Mouse (Mus musculus) hindbrain, embryonic 13.5 days (tissue): ENCODE data around the gene Hdac9. TPM values are rescaled to one million over a fixed set of nuclear protein-coding genes. Genes with fewer than 3 reads are reported as not detected.

Experiments
- ATAC-seq: fragments of 200-750 bp; cut with Nextera tagmentation; 2 replicates; pipeline ENCODE4 v1.8.0; 2017; ENCODE audit warnings: moderate TSS enrichment; ENCODE audit not compliant: low FRiP score
- H3K27ac ChIP-seq: fragments of 300-500 bp; sonication (generic); 2 replicates; pipeline ENCODE4 v1.5.1; 2015; ENCODE audit warnings: inconsistent platforms, mild to moderate bottlenecking, moderate library complexity
- H3K27me3 ChIP-seq: fragments of 300-500 bp; sonication (generic); 2 replicates; pipeline ENCODE4 v1.6.1; 2015; ENCODE audit warnings: mild to moderate bottlenecking, inconsistent platforms
- H3K36me3 ChIP-seq: fragments of 300-500 bp; sonication (generic); 2 replicates; pipeline ENCODE4 v1.6.1; 2015; ENCODE audit warnings: mild to moderate bottlenecking, inconsistent platforms
- H3K4me1 ChIP-seq: fragments of 300-500 bp; sonication (generic); replicated peaks from 2 replicates; pipeline ENCODE4 v1.6.1; 2015; ENCODE audit warnings: inconsistent platforms
- H3K4me2 ChIP-seq: fragments of 300-500 bp; sonication (generic); 2 replicates; pipeline ENCODE4 v1.6.1; 2015; ENCODE audit warnings: inconsistent platforms, mild to moderate bottlenecking, moderate library complexity
- H3K4me3 ChIP-seq: fragments of 300-500 bp; sonication (generic); 2 replicates; pipeline ENCODE4 v1.5.1; 2015; ENCODE audit warnings: mild to moderate bottlenecking, inconsistent platforms
- H3K9ac ChIP-seq: fragments of 300-500 bp; sonication (generic); 2 replicates; pipeline ENCODE4 v1.6.1; 2015; ENCODE audit warnings: mild to moderate bottlenecking, inconsistent platforms
- H3K9me3 ChIP-seq: fragments of 300-500 bp; sonication (generic); 2 replicates; pipeline ENCODE4 v1.6.1; 2016; ENCODE audit warnings: inconsistent platforms
- WGBS: fragments of 180-500 bp; shearing (Covaris S2); methylation state at CpG from one replicate; pipeline ENCODE4 v1.1.7; 2015; 5-methylcytosine and 5-hydroxymethylcytosine counted together
- polyA plus RNA-seq: library from polyadenylated mRNA; unstranded; fragments of >200 nt; fragmentation: Nextera tagmentation; extraction: Ambion mirVana; gene quantifications from 2 replicates; pipeline ENCODE4 v1.2.1, GENCODE M21; 2015

Hdac9 gene
- polyA plus RNA-seq, 1 experiment from 2014 or later: 9.8 TPM

GRCm38 (mm10) chr12:34338886-34339285 is 578.0 kb downstream of the Hdac9 start:
- WGBS: 88% methylated on average over 4 of the region's 4 CpGs

GRCm38 (mm10) chr12:34334455-34335084 is 582.3 kb downstream of the Hdac9 start:
- H3K9me3 ChIP-seq: no peaks in the 10 kb centered on the region
- no peaks in the 10 kb centered on the region for H3K27me3 ChIP-seq
- H3K4me1 ChIP-seq: no peaks in the 10 kb centered on the region
- no peak overlapping the region for H3K4me2 ChIP-seq
- H3K36me3 ChIP-seq: no peaks in the 10 kb centered on the region
- WGBS: 80% methylated on average over 4 of the region's 4 CpGs
- ATAC-seq: no peak
- H3K9ac ChIP-seq: no peak overlapping the region
- no peak overlapping the region for H3K4me3 ChIP-seq
- no peak overlapping the region for H3K27ac ChIP-seq

More at GRCm38 (mm10) chr12:34338886-34339285, 578.0 kb downstream of the Hdac9 start:
- Histone ChIP-seq H3K4me2 (no peak overlapping the region), H3K27me3 (no peaks in the 10 kb centered on the region), H3K27ac (no peak overlapping the region), H3K9me3 (no peaks in the 10 kb centered on the region), H3K9ac (no peak overlapping the region), H3K4me1 (no peaks in the 10 kb centered on the region), H3K36me3 (no peaks in the 10 kb centered on the region), H3K4me3 (no peak overlapping the region)
- ATAC-seq: no peak

- no peak overlapping the region for H3K9ac ChIP-seq
- H3K4me2 ChIP-seq: no peak overlapping the region
- ATAC-seq: no peak
- no peaks in the 10 kb centered on the region for H3K4me1 ChIP-seq
- WGBS: 69% methylated on average over 4 of the region's 4 CpGs
- H3K9me3 ChIP-seq: no peaks in the 10 kb centered on the region
- no peak overlapping the region for H3K27ac ChIP-seq
- no peak overlapping the region for H3K4me3 ChIP-seq
- no peaks in the 10 kb centered on the region for H3K36me3 ChIP-seq
- H3K27me3 ChIP-seq: no peaks in the 10 kb centered on the region
These were observed 584.0 kb downstream of the Hdac9 start for GRCm38 (mm10) chr12:34332884-34333283.

- Histone ChIP-seq H3K9ac (no peak overlapping the region), H3K4me3 (no peak overlapping the region), H3K36me3 (no peaks in the 10 kb centered on the region), H3K9me3 (no peaks in the 10 kb centered on the region), H3K4me1 (no peaks in the 10 kb centered on the region), H3K27me3 (no peaks in the 10 kb centered on the region), H3K27ac (no peak overlapping the region), H3K4me2 (no peak overlapping the region)
- no peak for ATAC-seq
- 92% methylated on average over 1 of the region's 1 CpGs for WGBS
These were observed 589.8 kb downstream of the Hdac9 start for GRCm38 (mm10) chr12:34327111-34327510.

GRCm38 (mm10) chr12:34312113-34312719 is 604.7 kb downstream of the Hdac9 start:
- no peaks in the 10 kb centered on the region for H3K27me3 ChIP-seq
- no peak for ATAC-seq
- H3K9ac ChIP-seq: no peak overlapping the region
- H3K4me3 ChIP-seq: no peak overlapping the region
- H3K27ac ChIP-seq: no peak overlapping the region
- H3K4me2 ChIP-seq: no peak overlapping the region
- 88% methylated on average over 15 of the region's 15 CpGs for WGBS
- H3K4me1 ChIP-seq: no peaks in the 10 kb centered on the region
- H3K36me3 ChIP-seq: no peaks in the 10 kb centered on the region
- no peaks in the 10 kb centered on the region for H3K9me3 ChIP-seq

- H3K36me3 ChIP-seq: no peaks in the 10 kb centered on the region
- H3K4me1 ChIP-seq: no peaks in the 10 kb centered on the region
- ATAC-seq: no peak
- no peak overlapping the region for H3K4me3 ChIP-seq
- no peak overlapping the region for H3K4me2 ChIP-seq
- no peaks in the 10 kb centered on the region for H3K27me3 ChIP-seq
- no peak overlapping the region for H3K9ac ChIP-seq
- 34% methylated on average over 3 of the region's 3 CpGs for whole genome bisulfite sequencing
- no peaks in the 10 kb centered on the region for H3K9me3 ChIP-seq
- H3K27ac ChIP-seq: no peak overlapping the region
These were observed 611.4 kb downstream of the Hdac9 start for GRCm38 (mm10) chr12:34305453-34305852.

GRCm38 (mm10) chr12:34292346-34292745 is 624.5 kb downstream of the Hdac9 start:
- no peak overlapping the region for H3K4me3 ChIP-seq
- no peak for ATAC-seq
- no peaks in the 10 kb centered on the region for H3K27me3 ChIP-seq
- H3K9ac ChIP-seq: no peak overlapping the region
- no peaks in the 10 kb centered on the region for H3K4me1 ChIP-seq
- no peaks in the 10 kb centered on the region for H3K9me3 ChIP-seq
- WGBS: 65% methylated on average over 7 of the region's 7 CpGs
- no peaks in the 10 kb centered on the region for H3K36me3 ChIP-seq
- H3K27ac ChIP-seq: no peak overlapping the region
- no peak overlapping the region for H3K4me2 ChIP-seq

- WGBS: 47% methylated on average over 2 of the region's 2 CpGs
- H3K36me3 ChIP-seq: no peaks in the 10 kb centered on the region
- H3K4me3 ChIP-seq: no peak overlapping the region
- no peaks in the 10 kb centered on the region for H3K9me3 ChIP-seq
- H3K27ac ChIP-seq: no peak overlapping the region
- no peaks in the 10 kb centered on the region for H3K4me1 ChIP-seq
- no peak overlapping the region for H3K4me2 ChIP-seq
- no peak for ATAC-seq
- H3K9ac ChIP-seq: no peak overlapping the region
- H3K27me3 ChIP-seq: no peaks in the 10 kb centered on the region
These were observed 629.7 kb downstream of the Hdac9 start for GRCm38 (mm10) chr12:34287218-34287617.

- ATAC-seq: no peak
- Histone ChIP-seq H3K4me3 (no peak overlapping the region), H3K9ac (no peak overlapping the region)
These were observed 632.0 kb downstream of the Hdac9 start for GRCm38 (mm10) chr12:34284888-34285287.

GRCm38 (mm10) chr12:34284396-34284795 is 632.5 kb downstream of the Hdac9 start:
- H3K9ac ChIP-seq: no peak overlapping the region
- no peaks in the 10 kb centered on the region for H3K36me3 ChIP-seq
- H3K4me3 ChIP-seq: no peak overlapping the region
- 95% methylated on average over 3 of the region's 3 CpGs for WGBS
- no peak overlapping the region for H3K27ac ChIP-seq
- H3K9me3 ChIP-seq: no peaks in the 10 kb centered on the region
- no peak for ATAC-seq
- H3K4me2 ChIP-seq: no peak overlapping the region
- no peaks in the 10 kb centered on the region for H3K4me1 ChIP-seq
- H3K27me3 ChIP-seq: no peaks in the 10 kb centered on the region

More at GRCm38 (mm10) chr12:34284888-34285287, 632.0 kb downstream of the Hdac9 start:
- no peaks in the 10 kb centered on the region for H3K27me3 ChIP-seq
- no peak overlapping the region for H3K27ac ChIP-seq
- H3K9me3 ChIP-seq: no peaks in the 10 kb centered on the region
- no peak overlapping the region for H3K4me2 ChIP-seq
- no peaks in the 10 kb centered on the region for H3K4me1 ChIP-seq
- no peaks in the 10 kb centered on the region for H3K36me3 ChIP-seq

GRCm38 (mm10) chr12:34278822-34279221 is 638.1 kb downstream of the Hdac9 start:
- Histone ChIP-seq H3K4me2 (no peak overlapping the region), H3K9me3 (no peaks in the 10 kb centered on the region), H3K9ac (no peak overlapping the region), H3K36me3 (no peaks in the 10 kb centered on the region), H3K4me3 (no peak overlapping the region), H3K4me1 (no peaks in the 10 kb centered on the region), H3K27me3 (no peaks in the 10 kb centered on the region), H3K27ac (no peak overlapping the region)
- 86% methylated on average over 12 of the region's 12 CpGs for WGBS
- ATAC-seq: no peak

- no peak overlapping the region for H3K4me2 ChIP-seq
- WGBS: 94% methylated on average over 1 of the region's 1 CpGs
- 0 out of 2 replicates have a peak, but pooled peaks cover 4% of the 10 kb centered on the region for H3K4me1 ChIP-seq
- no peak overlapping the region for H3K27ac ChIP-seq
- no peaks in the 10 kb centered on the region for H3K36me3 ChIP-seq
- ATAC-seq: no peak
- H3K27me3 ChIP-seq: no peaks in the 10 kb centered on the region
- no peaks in the 10 kb centered on the region for H3K9me3 ChIP-seq
- no peak overlapping the region for H3K4me3 ChIP-seq
- H3K9ac ChIP-seq: no peak overlapping the region
These were observed 643.1 kb downstream of the Hdac9 start for GRCm38 (mm10) chr12:34273816-34274215.

GRCm38 (mm10) chr12:34270096-34270495 is 646.8 kb downstream of the Hdac9 start:
- WGBS: 77% methylated on average over 6 of the region's 6 CpGs
- Histone ChIP-seq H3K36me3 (no peaks in the 10 kb centered on the region), H3K4me2 (no peak overlapping the region), H3K27ac (no peak overlapping the region), H3K9me3 (no peaks in the 10 kb centered on the region), H3K4me3 (no peak overlapping the region), H3K4me1 (0 out of 2 replicates have a peak, but pooled peaks cover 4% of the 10 kb centered on the region), H3K9ac (no peak overlapping the region), H3K27me3 (no peaks in the 10 kb centered on the region)
- ATAC-seq: no peak
